Mouse (Mus musculus) lung, postnatal 0 days (tissue): ENCODE results near the gene Gm20708.

Source experiments
- CTCF ChIP-seq: IDR thresholded peaks from 2 replicates; pipeline ENCODE4 v1.5.1; 2016; ENCODE audit warnings: antibody characterized with exemption, mild to moderate bottlenecking
- EP300 ChIP-seq: IDR thresholded peaks from 2 replicates; pipeline ENCODE4 v1.6.1; 2016; ENCODE audit warnings: antibody characterized with exemption, mild to moderate bottlenecking, control low read depth

GRCm38 (mm10) chr11:117821868-117822267, 12.4 kb downstream of the Gm20708 start:
- TF ChIP-seq CTCF, result no peak
- no peak for TF ChIP-seq EP300
